Mouse (Mus musculus) sigmoid colon, adult 10 weeks (tissue): ENCODE data around the gene Majin. TPM values are rescaled to one million over a fixed set of nuclear protein-coding genes. Genes with fewer than 3 reads are reported as not detected.

Experiments
- polyA plus RNA-seq: library from polyadenylated mRNA; stranded (reverse); fragments of 350-450 nt; fragmentation: Illumina TruSeq; extraction: RNeasy Lipid Tissue Mini Kit (QIAGEN cat#74804); gene quantifications from one replicate; pipeline ENCODE4 v1.2.3, GENCODE M21; 2014; ENCODE audit warnings: low read depth, low replicate concordance

Gene Majin
- polyA plus RNA-seq, result not detected

GRCm38 (mm10) chr19:6184131-6184530, at the start of gene Majin:
Gene Majin (plus strand): TSS chr19:6184388.

GRCm38 (mm10) chr19:6140678-6141393, 43.4 kb upstream of the Majin start, which contains the start of gene Batf2:
Gene Batf2 (plus strand): TSS chr19:6140983.

GRCm38 (mm10) chr19:6141394-6141749, 42.8 kb upstream of the Majin start, which contains the start of gene Arl2:
Gene Arl2 (minus strand): TSS chr19:6141548.

GRCm38 (mm10) chr19:6226135-6226534, 41.9 kb downstream of the Majin start, which contains the start of gene Gpha2:
Gene Gpha2 (plus strand): TSS chr19:6226380.

GRCm38 (mm10) chr19:6235084-6236052, 51.2 kb downstream of the Majin start, which contains the start of gene Ppp2r5b:
Gene Ppp2r5b (minus strand): TSS chr19:6235872.

GRCm38 (mm10) chr19:6241274-6242107, 57.3 kb downstream of the Majin start, which contains the start of gene Atg2a:
Gene Atg2a (plus strand): TSS chr19:6241668.

Other genes starting within 250 kb of the Majin start
- gene Pola2, start 220.2 kb upstream of the Majin start, polyA plus RNA-seq, result 3.3 TPM
- not detected for gene Slc22a20, start 198.2 kb upstream of the Majin start, polyA plus RNA-seq
- gene Capn1, start 168.5 kb upstream of the Majin start, polyA plus RNA-seq, result 2.7 TPM
- 1.1 TPM for gene Syvn1, start 137.8 kb upstream of the Majin start, polyA plus RNA-seq
- 24.2 TPM for gene Mrpl49, start 126.6 kb upstream of the Majin start, polyA plus RNA-seq
- gene Fau, start 126.5 kb upstream of the Majin start, polyA plus RNA-seq, result 18.5 TPM
- gene Znhit2, start 123.2 kb upstream of the Majin start, polyA plus RNA-seq, result not detected
- gene Tm7sf2, start 116.0 kb upstream of the Majin start, polyA plus RNA-seq, result 3.7 TPM
- gene Vps51, start 107.2 kb upstream of the Majin start, polyA plus RNA-seq, result 13.1 TPM
- not detected for gene Tmem262, start 104.4 kb upstream of the Majin start, polyA plus RNA-seq
- not detected for gene Gm28374, start 102.1 kb upstream of the Majin start, polyA plus RNA-seq
- 0.69 TPM for gene Zfpl1, start 99.4 kb upstream of the Majin start, polyA plus RNA-seq
- 3.0 TPM for gene Cdca5, start 99.4 kb upstream of the Majin start, polyA plus RNA-seq
- not detected for gene AC131692.1, start 90.0 kb upstream of the Majin start, polyA plus RNA-seq
- 1.5 TPM for gene Naaladl1, start 78.6 kb upstream of the Majin start, polyA plus RNA-seq
- gene Sac3d1, start 65.7 kb upstream of the Majin start, polyA plus RNA-seq, result 0.82 TPM
- gene Snx15, start 56.1 kb upstream of the Majin start, polyA plus RNA-seq, result 6.2 TPM
- gene Batf2, start 43.4 kb upstream of the Majin start, polyA plus RNA-seq, result 1.2 TPM
- 3.0 TPM for gene Arl2, start 42.8 kb upstream of the Majin start, polyA plus RNA-seq
- not detected for gene Gpha2, start 42.0 kb downstream of the Majin start, polyA plus RNA-seq
- gene Ppp2r5b, start 51.5 kb downstream of the Majin start, polyA plus RNA-seq, result 0.50 TPM
- gene Atg2a, start 57.3 kb downstream of the Majin start, polyA plus RNA-seq, result 0.32 TPM
- gene Ehd1, start 92.3 kb downstream of the Majin start, polyA plus RNA-seq, result 8.5 TPM
- 7.5 TPM for gene Cdc42bpg, start 122.1 kb downstream of the Majin start, polyA plus RNA-seq
- 4.4 TPM for gene Men1, start 150.6 kb downstream of the Majin start, polyA plus RNA-seq
- 6.6 TPM for gene Map4k2, start 156.7 kb downstream of the Majin start, polyA plus RNA-seq
- gene Sf1, start 179.3 kb downstream of the Majin start, polyA plus RNA-seq, result 156 TPM
- 4.2 TPM for gene Pygm, start 200.0 kb downstream of the Majin start, polyA plus RNA-seq
- gene Rasgrp2, start 215.0 kb downstream of the Majin start, polyA plus RNA-seq, result 4.7 TPM
- gene Nrxn2, start 234.3 kb downstream of the Majin start, polyA plus RNA-seq, result 0.16 TPM